Mouse (Mus musculus) CD4-positive helper T cell, adult 2 months (primary cell): Measurements from ENCODE around the gene Ttc5.
"Not testable (repeated sequence)": the region's sequence is repeated elsewhere in the genome, so short reads cannot be mapped to it uniquely, and the experiment has no call there.

ENCODE experiments used
- DNase-seq: peaks from one replicate; pipeline ENCODE4 v3.0.0-alpha.2; 2012; ENCODE audit warnings: low read depth, missing footprints, low spot score

The Ttc5 gene

GRCm38 (mm10) chr14:50785251-50785637 lies at the start of gene Ttc5:
TSS of gene Ttc5 (minus strand) at chr14:50785519.
- peak; percentile 94 for DNase-seq

- no peak for DNase-seq
Observed at GRCm38 (mm10) chr14:50834435-50834834, 49.1 kb upstream of the Ttc5 start.

- no peak for DNase-seq
Observed at GRCm38 (mm10) chr14:50833964-50834363, 48.6 kb upstream of the Ttc5 start.

- DNase-seq: no peak
Observed at GRCm38 (mm10) chr14:50829878-50830277, 44.6 kb upstream of the Ttc5 start.

GRCm38 (mm10) chr14:50826579-50826978 lies 41.3 kb upstream of the Ttc5 start:
- peak; percentile 22 for DNase-seq

GRCm38 (mm10) chr14:50824219-50824618 lies 38.9 kb upstream of the Ttc5 start:
- peak; percentile 62 for DNase-seq

GRCm38 (mm10) chr14:50823240-50823639 lies 37.9 kb upstream of the Ttc5 start:
- DNase-seq: peak; percentile 35

GRCm38 (mm10) chr14:50813060-50813459 lies 27.7 kb upstream of the Ttc5 start:
- DNase-seq: no peak

GRCm38 (mm10) chr14:50807487-50808072 lies 22.3 kb upstream of the Ttc5 start, which contains the start of the genes Ccnb1ip1 and Parp2:
TSS of gene Ccnb1ip1 (minus strand) at chr14:50807732.
TSS of gene Parp2 (plus strand) at chr14:50807841.
- peak; percentile 98 for DNase-seq

- not testable (repeated sequence) for DNase-seq
Observed at GRCm38 (mm10) chr14:50806469-50806868, 21.1 kb upstream of the Ttc5 start.

- DNase-seq: no peak
Observed at GRCm38 (mm10) chr14:50804683-50805082, 19.4 kb upstream of the Ttc5 start.

GRCm38 (mm10) chr14:50802843-50803562 lies 17.7 kb upstream of the Ttc5 start:
- no peak for DNase-seq

- DNase-seq: no peak
Observed at GRCm38 (mm10) chr14:50802441-50802840, 17.1 kb upstream of the Ttc5 start.

- peak; percentile 76 for DNase-seq
Observed at GRCm38 (mm10) chr14:50799502-50800259, 14.4 kb upstream of the Ttc5 start.

GRCm38 (mm10) chr14:50798512-50798911 lies 13.2 kb upstream of the Ttc5 start:
- peak; percentile 49 for DNase-seq

- DNase-seq: no peak
Observed at GRCm38 (mm10) chr14:50796464-50796863, 11.1 kb upstream of the Ttc5 start.

GRCm38 (mm10) chr14:50795965-50796364 lies 10.6 kb upstream of the Ttc5 start:
- no peak for DNase-seq

- DNase-seq: no peak
Observed at GRCm38 (mm10) chr14:50795261-50795935, 10.1 kb upstream of the Ttc5 start.

GRCm38 (mm10) chr14:50788157-50788556 lies 2.8 kb upstream of the Ttc5 start:
- DNase-seq: no peak

- no peak for DNase-seq
Observed at GRCm38 (mm10) chr14:50784391-50785250, 698 bp downstream of the Ttc5 start.

GRCm38 (mm10) chr14:50782166-50782565 lies 3.2 kb downstream of the Ttc5 start:
- DNase-seq: no peak
